Mouse (Mus musculus): ENCODE data around the gene Enox1. TPM values are rescaled to one million over a fixed set of nuclear protein-coding genes. Genes with fewer than 3 reads are reported as not detected.

Gene Enox1
- polyA plus RNA-seq, 1 experiment from 2014 or later, result 33.5 TPM

DNA sequence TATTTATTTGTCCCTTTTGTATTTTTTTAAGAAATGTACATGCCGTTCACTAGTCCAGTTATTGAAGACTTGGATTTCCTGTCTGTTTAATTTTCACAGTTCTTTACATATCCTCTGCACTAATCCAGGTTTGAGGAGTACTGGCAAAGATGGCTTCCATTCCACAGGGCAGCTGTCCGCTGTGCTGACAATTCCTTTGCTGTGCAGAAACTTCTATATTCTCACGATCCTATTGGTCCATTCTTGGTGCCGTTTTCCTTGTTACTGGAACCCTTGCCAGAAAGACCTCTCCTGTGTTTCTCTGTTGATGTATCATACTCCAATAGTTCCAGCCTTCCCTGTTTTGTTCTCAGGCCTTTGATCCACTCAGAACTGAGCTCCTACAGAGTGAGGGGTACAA, 206.1 kb downstream of the Enox1 start:
- Histone ChIP-seq H3K27ac (no peak overlapping the region), H3K9me3 (no peaks in the 10 kb centered on the region), H3K4me3 (replicated peaks) (no peak overlapping the region), H3K4me1 (no peaks in the 10 kb centered on the region), H3K27me3 (no peaks in the 10 kb centered on the region), H3K36me3 (replicated peaks) (no peaks in the 10 kb centered on the region), H3K9ac (no peak overlapping the region), H3K4me2 (no peak overlapping the region)
- ATAC-seq (ENCODE audit: low FRiP score), result no peak
- 83% methylated on average over 4 of the region's 4 CpGs for WGBS

DNA sequence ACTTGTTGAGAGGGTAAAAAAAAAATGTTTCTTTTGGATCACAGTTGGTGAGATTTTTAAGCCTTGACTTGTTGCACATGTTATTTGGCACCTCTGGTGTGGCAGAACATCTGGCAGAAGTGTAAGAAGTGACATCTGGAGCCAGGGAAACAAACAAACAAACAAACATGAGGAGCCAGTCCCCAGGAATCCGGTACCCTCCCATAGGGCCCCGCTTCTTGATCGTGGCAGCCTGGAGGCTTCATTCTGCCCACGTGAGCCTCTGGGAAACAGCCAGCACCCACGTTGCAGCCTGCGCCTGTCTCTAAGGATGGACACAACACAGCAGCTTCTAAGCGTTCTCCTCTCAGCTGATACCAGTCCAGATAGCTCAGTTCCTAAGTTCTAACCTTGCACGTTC, 211.8 kb downstream of the Enox1 start:
- ATAC-seq (ENCODE audit: low FRiP score), result no peak
- no peaks in the 10 kb centered on the region for H3K9me3 ChIP-seq
- no peaks in the 10 kb centered on the region for H3K36me3 ChIP-seq (replicated peaks)
- 83% methylated on average over 8 of the region's 8 CpGs for WGBS
- no peak overlapping the region for H3K27ac ChIP-seq
- no peaks in the 10 kb centered on the region for H3K27me3 ChIP-seq
- no peaks in the 10 kb centered on the region for H3K4me1 ChIP-seq
- no peak overlapping the region for H3K4me2 ChIP-seq
- H3K9ac ChIP-seq, result no peak overlapping the region
- no peak overlapping the region for H3K4me3 ChIP-seq (replicated peaks)

DNA sequence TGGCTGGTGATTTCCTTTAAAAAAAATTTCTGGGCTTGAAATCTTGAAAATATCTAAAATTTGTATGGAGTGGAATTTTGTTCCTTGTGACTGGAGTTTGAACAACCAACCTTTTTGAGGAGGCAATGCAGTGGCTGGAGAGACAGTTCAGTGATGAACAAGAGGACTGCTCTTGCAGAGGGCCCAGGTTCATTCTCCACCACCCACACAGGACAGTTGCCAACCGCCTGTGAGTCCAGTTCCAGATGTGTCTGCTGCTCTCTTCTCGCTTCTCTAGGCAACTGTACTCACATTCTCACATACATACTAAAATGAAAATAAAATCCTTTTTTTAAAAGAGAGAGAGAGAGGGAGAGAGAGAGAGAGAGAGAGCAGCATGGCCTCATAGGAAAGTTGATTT, 212.5 kb downstream of the Enox1 start:
- Histone ChIP-seq H3K4me3 (replicated peaks) (no peak overlapping the region), H3K36me3 (replicated peaks) (no peaks in the 10 kb centered on the region), H3K9me3 (no peaks in the 10 kb centered on the region), H3K9ac (no peak overlapping the region), H3K4me1 (no peaks in the 10 kb centered on the region), H3K27ac (no peak overlapping the region), H3K4me2 (no peak overlapping the region), H3K27me3 (no peaks in the 10 kb centered on the region)
- no peak for ATAC-seq (ENCODE audit: low FRiP score)
- 79% methylated on average over 2 of the region's 2 CpGs for whole genome bisulfite sequencing

GRCm38 (mm10) chr14:77370521-77370920, 214.0 kb downstream of the Enox1 start:
- Histone ChIP-seq H3K27me3 (no peaks in the 10 kb centered on the region), H3K4me3 (replicated peaks) (no peak overlapping the region), H3K4me1 (no peaks in the 10 kb centered on the region), H3K9ac (no peak overlapping the region), H3K9me3 (no peaks in the 10 kb centered on the region), H3K36me3 (replicated peaks) (no peaks in the 10 kb centered on the region), H3K4me2 (no peak overlapping the region), H3K27ac (no peak overlapping the region)
- ATAC-seq (ENCODE audit: low FRiP score), result no peak
- 82% methylated on average over 3 of the region's 3 CpGs for WGBS

DNA sequence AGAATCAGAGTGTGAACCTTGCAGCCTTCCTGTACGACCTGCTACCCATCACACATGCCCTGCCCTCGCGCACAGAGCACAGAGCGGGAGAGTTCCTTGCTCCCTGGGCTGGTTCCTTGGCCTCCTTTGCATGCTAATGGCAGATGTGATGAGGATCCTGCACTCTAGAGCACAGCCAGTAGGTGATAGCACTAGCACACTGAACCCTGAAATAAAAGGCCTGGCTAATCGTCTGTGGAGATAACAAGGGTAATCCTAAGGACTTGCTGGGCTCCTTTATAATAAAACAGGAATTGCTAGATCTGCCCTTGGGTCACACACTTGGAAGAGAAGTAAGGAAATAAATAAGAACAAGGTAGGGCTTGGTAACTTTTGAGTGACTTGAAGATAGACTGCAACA, 215.4 kb downstream of the Enox1 start:
- WGBS, result 65% methylated on average over 5 of the region's 5 CpGs
- H3K27me3 ChIP-seq, result no peaks in the 10 kb centered on the region

DNA sequence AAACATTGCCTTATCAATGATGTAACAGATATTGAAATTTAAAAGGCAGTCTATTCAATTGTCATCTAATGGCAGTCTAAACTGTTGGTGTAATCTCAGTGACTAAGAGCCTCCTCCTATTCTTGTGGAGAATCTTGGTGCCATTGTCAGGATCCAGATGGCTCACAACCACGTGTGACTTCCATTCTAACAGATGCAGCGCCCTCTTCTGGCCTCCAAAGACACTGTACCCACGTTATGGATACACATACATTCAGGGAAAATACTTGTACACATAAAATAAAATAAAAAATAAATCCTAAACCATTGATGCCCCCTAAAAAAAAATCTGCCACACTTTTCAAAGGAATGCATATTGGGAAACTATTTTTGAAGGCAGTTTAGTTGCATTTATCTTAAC, 216.6 kb downstream of the Enox1 start:
- Histone ChIP-seq H3K9ac (no peak overlapping the region), H3K27me3 (no peaks in the 10 kb centered on the region), H3K4me3 (replicated peaks) (no peak overlapping the region), H3K4me1 (peaks cover 15% of the 10 kb centered on the region), H3K4me2 (no peak overlapping the region), H3K9me3 (no peaks in the 10 kb centered on the region), H3K36me3 (replicated peaks) (no peaks in the 10 kb centered on the region), H3K27ac (no peak overlapping the region)
- ATAC-seq (ENCODE audit: low FRiP score), result no peak
- WGBS, result 74% methylated on average over 3 of the region's 3 CpGs

More for the DNA sequence above, 215.4 kb downstream of the Enox1 start:
- H3K9ac ChIP-seq, result no peak overlapping the region
- ATAC-seq (ENCODE audit: low FRiP score), result no peak
- no peaks in the 10 kb centered on the region for H3K9me3 ChIP-seq
- H3K4me1 ChIP-seq, result peaks cover 5% of the 10 kb centered on the region
- no peak overlapping the region for H3K4me2 ChIP-seq
- no peaks in the 10 kb centered on the region for H3K36me3 ChIP-seq (replicated peaks)
- no peak overlapping the region for H3K27ac ChIP-seq
- no peak overlapping the region for H3K4me3 ChIP-seq (replicated peaks)

DNA sequence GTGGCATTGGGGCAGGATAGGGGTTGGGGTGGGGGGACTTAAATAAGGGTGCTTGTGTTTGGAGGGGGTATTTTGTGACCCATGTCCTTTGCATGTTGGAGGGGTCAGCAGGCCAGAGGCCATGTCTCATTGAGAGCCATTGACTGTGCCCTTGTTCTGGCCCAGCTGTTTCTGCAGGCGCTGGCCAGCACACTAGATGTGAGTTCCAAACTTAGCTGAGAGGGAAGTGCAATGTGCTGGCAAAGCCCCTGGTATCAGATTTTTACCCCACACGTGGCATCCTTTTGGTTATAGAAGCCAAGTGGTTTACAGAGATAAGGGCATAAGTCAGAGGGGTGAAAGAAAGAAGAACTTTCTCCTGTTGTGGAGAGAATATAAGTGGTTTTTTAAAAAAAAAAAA, 218.5 kb downstream of the Enox1 start:
- Histone ChIP-seq H3K27me3 (no peaks in the 10 kb centered on the region), H3K9me3 (no peaks in the 10 kb centered on the region), H3K4me2 (no peak overlapping the region), H3K4me1 (peaks cover 20% of the 10 kb centered on the region), H3K36me3 (replicated peaks) (no peaks in the 10 kb centered on the region), H3K4me3 (replicated peaks) (no peak overlapping the region), H3K27ac (no peak overlapping the region), H3K9ac (no peak overlapping the region)
- ATAC-seq (ENCODE audit: low FRiP score), result no peak
- 77% methylated on average over 2 of the region's 2 CpGs for WGBS

- Histone ChIP-seq H3K4me3 (replicated peaks) (no peak overlapping the region), H3K36me3 (replicated peaks) (no peaks in the 10 kb centered on the region), H3K9me3 (no peaks in the 10 kb centered on the region), H3K9ac (no peak overlapping the region), H3K27ac (no peak overlapping the region), H3K27me3 (no peaks in the 10 kb centered on the region), H3K4me1 (peaks cover 24% of the 10 kb centered on the region), H3K4me2 (no peak overlapping the region)
- 74% methylated on average over 9 of the region's 9 CpGs for WGBS
- no peak for ATAC-seq (ENCODE audit: low FRiP score)
Measured at GRCm38 (mm10) chr14:77375618-77376017, 219.1 kb downstream of the Enox1 start.

GRCm38 (mm10) chr14:77376731-77377130, 220.2 kb downstream of the Enox1 start:
- H3K27ac ChIP-seq, result no peak overlapping the region
- no peaks in the 10 kb centered on the region for H3K36me3 ChIP-seq (replicated peaks)
- WGBS, result 90% methylated on average over 7 of the region's 7 CpGs
- no peaks in the 10 kb centered on the region for H3K27me3 ChIP-seq
- no peak for ATAC-seq (ENCODE audit: low FRiP score)
- no peak overlapping the region for H3K4me3 ChIP-seq (replicated peaks)
- no peaks in the 10 kb centered on the region for H3K9me3 ChIP-seq
- H3K4me2 ChIP-seq, result no peak overlapping the region
- H3K4me1 ChIP-seq, result peaks cover 33% of the 10 kb centered on the region
- H3K9ac ChIP-seq, result no peak overlapping the region

GRCm38 (mm10) chr14:77377439-77377838, 220.9 kb downstream of the Enox1 start:
- no peak for ATAC-seq (ENCODE audit: low FRiP score)

DNA sequence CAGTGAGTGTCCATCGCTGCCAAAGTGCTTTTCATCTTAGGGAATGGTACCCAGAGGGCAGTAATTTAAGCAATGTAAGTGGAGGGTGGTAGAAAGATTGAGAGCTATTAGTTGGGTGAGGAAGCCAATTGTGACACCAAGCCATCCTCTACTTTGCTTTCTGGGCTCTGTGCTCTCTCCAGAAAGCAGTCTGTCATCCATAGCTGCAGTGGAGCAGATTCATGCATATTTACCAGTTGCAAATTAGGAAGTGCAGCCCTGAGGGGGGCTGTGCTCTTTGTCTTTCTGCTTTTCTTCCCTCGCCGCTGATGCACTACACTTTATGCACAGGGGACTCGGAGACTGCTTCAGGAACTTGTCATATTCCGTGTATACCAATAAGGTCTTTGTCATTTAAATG, 221.3 kb downstream of the Enox1 start:
- Histone ChIP-seq H3K4me2 (peak overlapping the region; percentile 37), H3K27me3 (no peaks in the 10 kb centered on the region), H3K36me3 (replicated peaks) (no peaks in the 10 kb centered on the region), H3K9me3 (no peaks in the 10 kb centered on the region), H3K4me3 (replicated peaks) (no peak overlapping the region), H3K4me1 (peaks cover 40% of the 10 kb centered on the region), H3K27ac (peak overlapping the region; percentile 70), H3K9ac (no peak overlapping the region)
- peak; percentile 75 for ATAC-seq (ENCODE audit: low FRiP score)
- WGBS, result 11% methylated on average over 5 of the region's 5 CpGs

More at GRCm38 (mm10) chr14:77377439-77377838, 220.9 kb downstream of the Enox1 start:
- peak overlapping the region; percentile 37; the same call in 1 of the 2 replicates for H3K4me2 ChIP-seq
- peaks cover 40% of the 10 kb centered on the region for H3K4me1 ChIP-seq
- H3K4me3 ChIP-seq (replicated peaks), result no peak overlapping the region
- H3K27ac ChIP-seq, result peak overlapping the region; percentile 70
- 36% methylated on average over 3 of the region's 3 CpGs for WGBS
- H3K9ac ChIP-seq, result no peak overlapping the region
- H3K9me3 ChIP-seq, result no peaks in the 10 kb centered on the region
- no peaks in the 10 kb centered on the region for H3K27me3 ChIP-seq
- H3K36me3 ChIP-seq (replicated peaks), result no peaks in the 10 kb centered on the region

DNA sequence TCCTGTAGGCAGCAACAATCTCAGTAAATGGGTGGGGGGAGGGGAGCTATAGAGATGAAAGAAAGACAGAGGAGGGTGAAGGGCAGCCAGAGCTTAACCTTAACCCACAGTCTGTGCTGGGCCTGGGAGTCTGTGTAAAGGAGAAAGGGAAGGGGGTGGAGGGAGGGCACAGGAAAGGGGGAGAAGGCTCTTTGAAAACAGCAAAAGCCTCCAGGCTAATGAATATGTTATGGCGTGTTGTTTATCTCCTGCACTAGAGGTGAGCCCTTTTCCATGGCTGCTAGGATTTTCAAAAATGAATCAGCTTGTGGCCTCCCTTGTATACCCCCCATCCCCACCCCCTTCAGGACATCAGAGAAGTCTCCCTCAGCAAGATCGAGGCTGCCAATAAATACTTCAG, 225.0 kb downstream of the Enox1 start:
- H3K9me3 ChIP-seq, result no peaks in the 10 kb centered on the region
- peaks cover 50% of the 10 kb centered on the region for H3K4me1 ChIP-seq
- no peak overlapping the region for H3K4me3 ChIP-seq (replicated peaks)
- no peak overlapping the region for H3K9ac ChIP-seq
- no peaks in the 10 kb centered on the region for H3K36me3 ChIP-seq (replicated peaks)
- ATAC-seq (ENCODE audit: low FRiP score), result peak; percentile 59
- no peak overlapping the region for H3K27ac ChIP-seq
- H3K4me2 ChIP-seq, result no peak overlapping the region
- WGBS, result 5% methylated on average over 2 of the region's 2 CpGs
- H3K27me3 ChIP-seq, result no peaks in the 10 kb centered on the region

DNA sequence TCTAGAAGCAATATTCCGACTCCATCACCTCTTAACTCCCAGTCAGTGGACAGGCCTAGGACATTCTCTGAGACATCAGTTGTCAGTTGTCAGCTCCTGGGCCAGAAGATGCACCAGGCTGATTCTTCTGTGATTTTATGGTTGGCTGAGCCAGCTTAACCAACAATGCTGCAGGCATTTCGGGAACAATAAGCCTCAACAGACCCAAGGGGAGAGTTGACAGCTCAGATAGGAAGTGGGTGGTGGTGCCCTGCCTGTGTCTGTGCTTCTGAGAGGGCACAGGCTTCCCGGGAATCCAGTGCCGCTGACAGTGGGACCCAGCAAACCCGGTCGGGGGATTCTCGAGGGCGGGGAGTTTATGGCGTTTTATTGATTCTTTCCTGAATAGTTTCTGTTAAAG, 229.1 kb downstream of the Enox1 start:
- ATAC-seq (ENCODE audit: low FRiP score), result no peak
- H3K4me2 ChIP-seq, result no peak overlapping the region
- peaks cover 30% of the 10 kb centered on the region for H3K4me1 ChIP-seq
- no peak overlapping the region for H3K9ac ChIP-seq
- no peak overlapping the region for H3K27ac ChIP-seq
- H3K4me3 ChIP-seq (replicated peaks), result no peak overlapping the region
- no peaks in the 10 kb centered on the region for H3K9me3 ChIP-seq
- WGBS, result 40% methylated on average over 9 of the region's 9 CpGs
- no peaks in the 10 kb centered on the region for H3K36me3 ChIP-seq (replicated peaks)
- H3K27me3 ChIP-seq, result no peaks in the 10 kb centered on the region

DNA sequence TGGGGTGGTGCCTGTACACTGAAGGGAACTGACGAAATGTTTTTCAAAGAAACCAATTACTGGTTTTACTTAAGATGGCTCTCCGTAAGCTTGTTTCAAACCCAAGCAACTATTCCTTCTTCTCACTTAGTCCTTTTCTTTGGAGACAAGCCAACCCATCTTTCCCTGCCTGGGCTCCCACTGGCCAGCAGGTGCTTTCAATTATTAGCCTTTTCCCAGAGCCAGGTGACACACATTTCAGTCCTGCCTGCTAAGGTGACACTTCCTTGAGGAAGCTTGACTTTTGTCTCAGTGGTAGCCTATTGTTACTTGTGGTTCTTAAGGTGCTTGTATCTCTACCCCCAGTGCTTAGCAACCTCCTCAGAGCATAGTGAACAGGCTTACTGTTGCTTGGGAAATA, 231.3 kb downstream of the Enox1 start:
- Histone ChIP-seq H3K4me1 (peaks cover 17% of the 10 kb centered on the region), H3K9ac (no peak overlapping the region), H3K27ac (no peak overlapping the region), H3K36me3 (replicated peaks) (no peaks in the 10 kb centered on the region), H3K27me3 (no peaks in the 10 kb centered on the region), H3K9me3 (no peaks in the 10 kb centered on the region), H3K4me2 (no peak overlapping the region), H3K4me3 (replicated peaks) (no peak overlapping the region)
- ATAC-seq (ENCODE audit: low FRiP score), result no peak
- 84% methylated on average over 2 of the region's 2 CpGs for WGBS
